Mouse (Mus musculus) kidney, adult 2 months (tissue): ENCODE measurements around the gene Aktip. TPM values are rescaled to one million over a fixed set of nuclear protein-coding genes. Genes with fewer than 3 reads are reported as not detected.

ENCODE experiments used
- DNase-seq: peaks from one replicate; pipeline ENCODE4 v3.0.0; 2021
- H3K27ac ChIP-seq: fragments of 200-500 bp; 2 replicates; pipeline ENCODE4 v1.5.1; 2012; ENCODE audit warnings: low read depth, low read length, control low read depth, inconsistent platforms; ENCODE audit not compliant: insufficient read depth
- H3K27me3 ChIP-seq: fragments of 200-500 bp; replicated peaks from 2 replicates; pipeline ENCODE4 v1.6.1; 2012; ENCODE audit warnings: mild to moderate bottlenecking, moderate library complexity, low read length, inconsistent platforms; ENCODE audit not compliant: control insufficient read depth, insufficient read depth
- H3K36me3 ChIP-seq: fragments of 200-500 bp; 2 replicates; pipeline ENCODE4 v1.6.1; 2012; ENCODE audit warnings: mild to moderate bottlenecking, moderate library complexity, low read length, inconsistent platforms; ENCODE audit not compliant: control insufficient read depth, insufficient read depth
- H3K4me1 ChIP-seq: fragments of 200-500 bp; 2 replicates; pipeline ENCODE4 v1.6.1; 2011; ENCODE audit warnings: low read length; ENCODE audit not compliant: control insufficient read depth, insufficient read depth
- H3K4me3 ChIP-seq: fragments of 200-500 bp; 2 replicates; pipeline ENCODE4 v1.5.1; 2011; ENCODE audit warnings: mild to moderate bottlenecking, low read depth, low read length, control low read depth; ENCODE audit not compliant: insufficient read depth
- CTCF ChIP-seq: fragments of 200-500 bp; conservative IDR thresholded peaks from 2 replicates; pipeline ENCODE4 v1.5.1; 2011; ENCODE audit warnings: low read depth, mild to moderate bottlenecking, control low read depth, low read length, moderate library complexity, mixed read lengths; ENCODE audit not compliant: insufficient read depth, insufficient read length
- POLR2A ChIP-seq: fragments of 200-500 bp; IDR thresholded peaks from one replicate; pipeline ENCODE4 v1.6.1; 2011; ENCODE audit warnings: low read depth, low read length, control low read depth
- WGBS: fragments of 180-500 bp; shearing (Covaris S2); methylation state at CpG from one replicate; pipeline ENCODE4 v1.1.7; 2018; 5-methylcytosine and 5-hydroxymethylcytosine counted together
- polyA plus RNA-seq: library from polyadenylated mRNA; depleted of rRNA; stranded (reverse); fragments of >200 nt; gene quantifications from 2 replicates; pipeline ENCODE4 v1.2.3, GENCODE M21; 2012

The Aktip gene
- polyA plus RNA-seq, 1 experiment, result 108 TPM

- H3K27ac ChIP-seq, result no peak overlapping the region
- 78% methylated on average over 14 of the region's 14 CpGs for WGBS
Measured at GRCm38 (mm10) chr8:91170914-91171313, 28.9 kb downstream of the Aktip start.

GRCm38 (mm10) chr8:91170152-91170551 lies 29.6 kb downstream of the Aktip start:
- 37% methylated on average over 6 of the region's 6 CpGs for WGBS
- Histone ChIP-seq H3K4me3 (no peak overlapping the region), H3K36me3 (no peaks in the 10 kb centered on the region), H3K27ac (peak overlapping the region; percentile 90), H3K4me1 (no peaks in the 10 kb centered on the region), H3K27me3 (no peaks in the 10 kb centered on the region)
- DNase-seq, result peak; percentile 59
- no peak for TF ChIP-seq POLR2A
- no peak for TF ChIP-seq CTCF

More at GRCm38 (mm10) chr8:91170914-91171313, 28.9 kb downstream of the Aktip start:
- no peak for DNase-seq
- Histone ChIP-seq H3K4me1 (no peaks in the 10 kb centered on the region), H3K27me3 (no peaks in the 10 kb centered on the region), H3K4me3 (no peak overlapping the region), H3K36me3 (no peaks in the 10 kb centered on the region)
- TF ChIP-seq POLR2A (no peak), CTCF (no peak)

GRCm38 (mm10) chr8:91159959-91160800 lies 39.6 kb downstream of the Aktip start:
- 55% methylated on average over 15 of the region's 15 CpGs for WGBS
- peak; percentile 30 for DNase-seq
- Histone ChIP-seq H3K27ac (peak overlapping the region; percentile 8; the same call in 1 of the 2 replicates), H3K36me3 (no peaks in the 10 kb centered on the region), H3K4me3 (no peak overlapping the region), H3K4me1 (no peaks in the 10 kb centered on the region), H3K27me3 (no peaks in the 10 kb centered on the region)
- TF ChIP-seq POLR2A (no peak), CTCF (no peak)

GRCm38 (mm10) chr8:91158617-91159016 lies 41.2 kb downstream of the Aktip start:
- Histone ChIP-seq H3K4me1 (no peaks in the 10 kb centered on the region), H3K36me3 (no peaks in the 10 kb centered on the region), H3K27ac (no peak overlapping the region), H3K27me3 (no peaks in the 10 kb centered on the region), H3K4me3 (no peak overlapping the region)
- TF ChIP-seq POLR2A (no peak), CTCF (no peak)
- 93% methylated on average over 10 of the region's 10 CpGs for WGBS
- no peak for DNase-seq

- Histone ChIP-seq H3K27ac (no peak overlapping the region), H3K4me1 (no peaks in the 10 kb centered on the region), H3K27me3 (no peaks in the 10 kb centered on the region), H3K4me3 (no peak overlapping the region), H3K36me3 (no peaks in the 10 kb centered on the region)
- 49% methylated on average over 6 of the region's 6 CpGs for WGBS
- peak; percentile 80 for DNase-seq
- no peak; the same call in 1 of the 2 replicates for TF ChIP-seq CTCF
Measured at GRCm38 (mm10) chr8:91154564-91154963, 45.2 kb downstream of the Aktip start.

GRCm38 (mm10) chr8:91153831-91154230 lies 45.9 kb downstream of the Aktip start:
- 82% methylated on average over 3 of the region's 3 CpGs for WGBS

GRCm38 (mm10) chr8:91151531-91151930 lies 48.2 kb downstream of the Aktip start:
- 92% methylated on average over 7 of the region's 7 CpGs for WGBS
- no peak overlapping the region for H3K4me3 ChIP-seq
- no peak overlapping the region for H3K27ac ChIP-seq
- no peaks in the 10 kb centered on the region for H3K27me3 ChIP-seq
- DNase-seq, result no peak
- H3K4me1 ChIP-seq, result peaks cover 20% of the 10 kb centered on the region
- no peak for TF ChIP-seq POLR2A
- no peak for TF ChIP-seq CTCF
- H3K36me3 ChIP-seq, result no peaks in the 10 kb centered on the region

More at GRCm38 (mm10) chr8:91153831-91154230, 45.9 kb downstream of the Aktip start:
- peaks cover 6% of the 10 kb centered on the region; the same call in 1 of the 2 replicates for H3K4me1 ChIP-seq
- TF ChIP-seq POLR2A (no peak), CTCF (no peak)
- H3K27ac ChIP-seq, result no peak overlapping the region
- H3K27me3 ChIP-seq, result no peaks in the 10 kb centered on the region
- no peak overlapping the region for H3K4me3 ChIP-seq
- no peak for DNase-seq
- H3K36me3 ChIP-seq, result no peaks in the 10 kb centered on the region
